Mouse (Mus musculus) lung, embryonic 14.5 days (tissue): ENCODE measurements around the gene Spats2. TPM values are rescaled to one million over a fixed set of nuclear protein-coding genes. Genes with fewer than 3 reads are reported as not detected.

Source experiments
- ATAC-seq: fragments of 200-750 bp; cut with Nextera tagmentation; 2 replicates; pipeline ENCODE4 v1.8.0; 2017; ENCODE audit warnings: mild to moderate bottlenecking, moderate TSS enrichment, moderate library complexity; ENCODE audit not compliant: insufficient read depth
- DNase-seq: peaks from one replicate; pipeline ENCODE4 v3.0.0-alpha.2; 2015
- H3K27ac ChIP-seq: fragments of 300-500 bp; sonication (generic); 2 replicates; pipeline ENCODE4 v1.5.1; 2014; ENCODE audit warnings: low read depth, mild to moderate bottlenecking, moderate library complexity
- H3K27me3 ChIP-seq: fragments of 300-500 bp; sonication (generic); 2 replicates; pipeline ENCODE4 v1.6.1; 2014; ENCODE audit warnings: low read length, control low read depth; ENCODE audit not compliant: insufficient read depth
- H3K36me3 ChIP-seq: fragments of 300-500 bp; sonication (generic); 2 replicates; pipeline ENCODE4 v1.6.1; 2014; ENCODE audit warnings: control low read depth; ENCODE audit not compliant: insufficient read depth
- H3K4me1 ChIP-seq: fragments of 300-500 bp; sonication (generic); 2 replicates; pipeline ENCODE4 v1.6.1; 2014; ENCODE audit warnings: antibody characterized with exemption, control low read depth; ENCODE audit not compliant: insufficient read depth
- H3K4me2 ChIP-seq: fragments of 300-500 bp; sonication (generic); 2 replicates; pipeline ENCODE4 v1.6.1; 2014; ENCODE audit warnings: mild to moderate bottlenecking
- H3K4me3 ChIP-seq: fragments of 300-500 bp; sonication (generic); 2 replicates; pipeline ENCODE4 v1.5.1; 2014; ENCODE audit warnings: low read depth, low read length
- H3K9ac ChIP-seq: fragments of 300-500 bp; sonication (generic); 2 replicates; pipeline ENCODE4 v1.6.1; 2014
- H3K9me3 ChIP-seq: fragments of 300-500 bp; sonication (generic); 2 replicates; pipeline ENCODE4 v1.6.1; 2016; ENCODE audit warnings: low read depth, low read length, control low read depth
- CTCF ChIP-seq: IDR thresholded peaks from 2 replicates; pipeline ENCODE4 v1.5.1; 2016; ENCODE audit warnings: antibody characterized with exemption, low read depth
- whole genome bisulfite sequencing: fragments of 180-500 bp; shearing (Covaris S2); extraction: QIAGEN DNeasy Blood & Tissue Kit; methylation state at CpG from one replicate; pipeline ENCODE4 v1.1.7; 2014; 5-methylcytosine and 5-hydroxymethylcytosine counted together
- polyA plus RNA-seq: library from polyadenylated mRNA; unstranded; fragments of >200 nt; fragmentation: Nextera tagmentation; extraction: Ambion mirVana; gene quantifications from 2 replicates; pipeline ENCODE4 v1.2.1, GENCODE M21; 2014

Spats2 gene
- polyA plus RNA-seq, 1 experiment from 2014 or later, result 39.7 TPM

- Histone ChIP-seq H3K4me2 (peak overlapping the region; percentile 35), H3K9me3 (no peaks in the 10 kb centered on the region), H3K27me3 (no peaks in the 10 kb centered on the region), H3K27ac (no peak overlapping the region), H3K9ac (no peak overlapping the region), H3K4me3 (no peak overlapping the region), H3K4me1 (no peaks in the 10 kb centered on the region; the same call in 1 of the 2 replicates), H3K36me3 (no peaks in the 10 kb centered on the region)
- DNase-seq (no peak), ATAC-seq (no peak)
- 62% methylated on average over 11 of the region's 11 CpGs for WGBS
- TF ChIP-seq CTCF, result no peak
These were observed 12.8 kb upstream of the Spats2 start for GRCm38 (mm10) chr15:99112843-99113395.

- no peaks in the 10 kb centered on the region for H3K27me3 ChIP-seq
- H3K27ac ChIP-seq, result no peak overlapping the region
- H3K36me3 ChIP-seq, result no peaks in the 10 kb centered on the region
- TF ChIP-seq CTCF, result peak; percentile 53
- H3K9ac ChIP-seq, result no peak overlapping the region
- no peaks in the 10 kb centered on the region; the same call in 1 of the 2 replicates for H3K4me1 ChIP-seq
- no peaks in the 10 kb centered on the region for H3K9me3 ChIP-seq
- no peak overlapping the region for H3K4me3 ChIP-seq
- ATAC-seq (no peak), DNase-seq (no peak)
- H3K4me2 ChIP-seq, result peak overlapping the region; percentile 35
- 8% methylated on average over 9 of the region's 9 CpGs for WGBS
These were observed 12.2 kb upstream of the Spats2 start for GRCm38 (mm10) chr15:99113396-99113975.

GRCm38 (mm10) chr15:99114312-99115064, 11.2 kb upstream of the Spats2 start:
- Histone ChIP-seq H3K4me1 (no peaks in the 10 kb centered on the region; the same call in 1 of the 2 replicates), H3K9ac (no peak overlapping the region), H3K36me3 (no peaks in the 10 kb centered on the region), H3K9me3 (no peaks in the 10 kb centered on the region), H3K4me2 (no peak overlapping the region), H3K27ac (no peak overlapping the region), H3K27me3 (no peaks in the 10 kb centered on the region), H3K4me3 (no peak overlapping the region)
- 46% methylated on average over 14 of the region's 14 CpGs for WGBS
- ATAC-seq (no peak), DNase-seq (no peak)
- TF ChIP-seq CTCF, result no peak

GRCm38 (mm10) chr15:99115065-99115423, 10.7 kb upstream of the Spats2 start:
- no peak for TF ChIP-seq CTCF
- H3K4me1 ChIP-seq, result no peaks in the 10 kb centered on the region; the same call in 1 of the 2 replicates
- H3K9ac ChIP-seq, result no peak overlapping the region
- no peak overlapping the region for H3K4me2 ChIP-seq
- no peak for ATAC-seq
- no peaks in the 10 kb centered on the region for H3K36me3 ChIP-seq
- H3K4me3 ChIP-seq, result no peak overlapping the region
- H3K27ac ChIP-seq, result no peak overlapping the region
- WGBS, result 74% methylated on average over 7 of the region's 7 CpGs
- no peak for DNase-seq
- no peaks in the 10 kb centered on the region for H3K27me3 ChIP-seq
- H3K9me3 ChIP-seq, result no peaks in the 10 kb centered on the region

- DNase-seq (no peak), ATAC-seq (no peak)
- WGBS, result 41% methylated on average over 11 of the region's 11 CpGs
- no peak for TF ChIP-seq CTCF
- Histone ChIP-seq H3K4me1 (no peaks in the 10 kb centered on the region; the same call in 1 of the 2 replicates), H3K9ac (no peak overlapping the region), H3K36me3 (no peaks in the 10 kb centered on the region), H3K27ac (no peak overlapping the region), H3K27me3 (no peaks in the 10 kb centered on the region), H3K9me3 (no peaks in the 10 kb centered on the region), H3K4me3 (no peak overlapping the region), H3K4me2 (no peak overlapping the region)
These were observed 9.2 kb upstream of the Spats2 start for GRCm38 (mm10) chr15:99116539-99116938.

GRCm38 (mm10) chr15:99120814-99121213, 4.9 kb upstream of the Spats2 start:
- DNase-seq, result no peak
- Histone ChIP-seq H3K27me3 (no peaks in the 10 kb centered on the region), H3K9me3 (no peaks in the 10 kb centered on the region), H3K9ac (no peak overlapping the region), H3K4me3 (no peak overlapping the region), H3K27ac (no peak overlapping the region), H3K4me2 (no peak overlapping the region), H3K36me3 (no peaks in the 10 kb centered on the region), H3K4me1 (no peaks in the 10 kb centered on the region)
- ATAC-seq, result no peak
- TF ChIP-seq CTCF, result no peak
- WGBS, result 9% methylated on average over 11 of the region's 11 CpGs

- H3K27me3 ChIP-seq, result no peaks in the 10 kb centered on the region
- no peaks in the 10 kb centered on the region for H3K36me3 ChIP-seq
- H3K9me3 ChIP-seq, result no peaks in the 10 kb centered on the region
- DNase-seq (peak; percentile 22), ATAC-seq (no peak)
- no peak overlapping the region for H3K4me3 ChIP-seq
- WGBS, result 66% methylated on average over 2 of the region's 2 CpGs
- H3K9ac ChIP-seq, result no peak overlapping the region
- no peak for TF ChIP-seq CTCF
- no peak overlapping the region for H3K4me2 ChIP-seq
- H3K27ac ChIP-seq, result no peak overlapping the region
- H3K4me1 ChIP-seq, result no peaks in the 10 kb centered on the region
These were observed 3.1 kb upstream of the Spats2 start for GRCm38 (mm10) chr15:99122642-99123041.
